Mouse (Mus musculus) brain, embryonic 14.5 days (tissue): ENCODE results near the gene Gmds.

Experiments
- CTCF ChIP-seq: fragments of 200-500 bp; IDR thresholded peaks from 2 replicates; pipeline ENCODE4 v1.5.1; 2012; ENCODE audit warnings: inconsistent platforms, mild to moderate bottlenecking, moderate library complexity, borderline replicate concordance; ENCODE audit not compliant: insufficient read depth, insufficient read length; ENCODE audit errors: extremely low read depth
- POLR2A ChIP-seq: fragments of 200-500 bp; IDR thresholded peaks from 2 replicates; pipeline ENCODE4 v1.6.1; 2012; ENCODE audit warnings: mild to moderate bottlenecking, inconsistent platforms, borderline replicate concordance; ENCODE audit not compliant: poor library complexity, insufficient read depth, insufficient read length, severe bottlenecking; ENCODE audit errors: extremely low read depth

DNA sequence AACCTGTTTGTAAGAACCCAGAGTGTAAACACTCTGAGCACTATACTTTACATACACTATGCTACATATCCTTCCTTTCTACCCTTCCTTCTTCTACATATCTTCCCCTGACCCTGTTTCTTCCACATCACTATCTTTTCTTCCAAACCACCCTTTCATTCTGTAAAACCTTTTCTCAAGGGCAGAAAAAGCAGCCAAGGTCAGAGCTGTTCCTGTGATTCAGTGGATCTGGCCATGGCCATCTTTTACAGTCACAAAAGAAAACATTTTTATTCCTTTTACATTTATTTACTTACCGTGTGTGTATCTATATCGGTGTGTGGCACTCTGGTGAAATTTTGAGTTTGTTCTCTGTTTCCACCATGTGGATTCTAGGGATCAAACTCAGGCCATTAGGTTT, 418.8 kb downstream of the Gmds start:
- no peak for TF ChIP-seq CTCF
- no peak for TF ChIP-seq POLR2A
